Mouse (Mus musculus) midbrain, embryonic 15.5 days (tissue): ENCODE results near the gene Terb1. TPM values are rescaled to one million over a fixed set of nuclear protein-coding genes. Genes with fewer than 3 reads are reported as not detected.
A peak's percentile ranks its signal among the peaks of the same experiment; 100 is the strongest.

Source experiments
- ATAC-seq: fragments of 200-750 bp; cut with Nextera tagmentation; replicated peaks from 2 replicates; pipeline ENCODE4 v1.8.0; 2017; ENCODE audit warnings: moderate TSS enrichment
- H3K27ac ChIP-seq: fragments of 300-500 bp; sonication (generic); 2 replicates; pipeline ENCODE4 v1.5.1; 2015; ENCODE audit warnings: mild to moderate bottlenecking, inconsistent platforms
- H3K27me3 ChIP-seq: fragments of 300-500 bp; sonication (generic); replicated peaks from 2 replicates; pipeline ENCODE4 v1.6.1; 2015; ENCODE audit warnings: inconsistent platforms
- H3K36me3 ChIP-seq: fragments of 300-500 bp; sonication (generic); replicated peaks from 2 replicates; pipeline ENCODE4 v1.6.1; 2015; ENCODE audit warnings: inconsistent platforms
- H3K4me1 ChIP-seq: fragments of 300-500 bp; sonication (generic); 2 replicates; pipeline ENCODE4 v1.6.1; 2015; ENCODE audit warnings: inconsistent platforms
- H3K4me2 ChIP-seq: fragments of 300-500 bp; sonication (generic); 2 replicates; pipeline ENCODE4 v1.6.1; 2015; ENCODE audit warnings: inconsistent platforms, mild to moderate bottlenecking, moderate library complexity
- H3K4me3 ChIP-seq: fragments of 300-500 bp; sonication (generic); 2 replicates; pipeline ENCODE4 v1.5.1; 2015; ENCODE audit warnings: mild to moderate bottlenecking, inconsistent platforms
- H3K9ac ChIP-seq: fragments of 300-500 bp; sonication (generic); 2 replicates; pipeline ENCODE4 v1.6.1; 2015; ENCODE audit warnings: mild to moderate bottlenecking, inconsistent platforms
- H3K9me3 ChIP-seq: fragments of 300-500 bp; sonication (generic); 2 replicates; pipeline ENCODE4 v1.6.1; 2016; ENCODE audit warnings: inconsistent platforms
- WGBS: fragments of 180-500 bp; shearing (Covaris S2); methylation state at CpG from one replicate; pipeline ENCODE4 v1.1.7; 2015; ENCODE audit warnings: mixed read lengths; 5-methylcytosine and 5-hydroxymethylcytosine counted together
- polyA plus RNA-seq: library from polyadenylated mRNA; unstranded; fragments of >200 nt; fragmentation: Nextera tagmentation; extraction: Ambion mirVana; gene quantifications from 2 replicates; pipeline ENCODE4 v1.2.1, GENCODE M21; 2015

Terb1 gene
- polyA plus RNA-seq, 1 experiment from 2014 or later: 0.67 TPM

DNA sequence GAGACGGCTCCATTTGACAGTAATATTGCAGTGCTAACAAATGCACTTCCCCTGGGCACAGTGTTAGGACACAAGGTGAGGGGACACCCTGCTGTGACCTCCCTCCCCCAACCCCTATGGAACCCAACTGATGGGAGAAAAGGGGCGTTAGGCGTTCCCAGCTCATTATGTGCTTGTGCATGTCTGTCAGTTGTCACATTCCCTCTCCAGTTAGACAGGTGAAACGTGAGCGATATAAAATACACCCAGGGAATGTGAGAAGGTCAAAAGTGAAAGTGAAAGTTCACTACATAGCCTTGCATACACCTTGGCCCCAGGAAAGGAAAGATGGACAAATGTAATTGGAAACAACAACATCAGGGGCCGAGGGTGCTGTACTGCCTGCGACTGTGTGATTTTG lies 25.7 kb upstream of the Terb1 start:
- WGBS: 37% methylated on average over 7 of the region's 7 CpGs
- H3K9me3 ChIP-seq: no peaks in the 10 kb centered on the region
- peak overlapping the region; percentile 60 for H3K4me2 ChIP-seq
- peak overlapping the region; percentile 66 for H3K4me3 ChIP-seq
- peak overlapping the region; percentile 87; the same call in 1 of the 2 replicates for H3K9ac ChIP-seq
- H3K4me1 ChIP-seq: peaks cover 25% of the 10 kb centered on the region
- H3K27ac ChIP-seq: no peak overlapping the region
- peaks cover 16% of the 10 kb centered on the region; the same call in 1 of the 2 replicates for H3K27me3 ChIP-seq
- no peaks in the 10 kb centered on the region for H3K36me3 ChIP-seq
- ATAC-seq: 0 out of 2 replicates have a peak, but pooled peaks have one; percentile 11

DNA sequence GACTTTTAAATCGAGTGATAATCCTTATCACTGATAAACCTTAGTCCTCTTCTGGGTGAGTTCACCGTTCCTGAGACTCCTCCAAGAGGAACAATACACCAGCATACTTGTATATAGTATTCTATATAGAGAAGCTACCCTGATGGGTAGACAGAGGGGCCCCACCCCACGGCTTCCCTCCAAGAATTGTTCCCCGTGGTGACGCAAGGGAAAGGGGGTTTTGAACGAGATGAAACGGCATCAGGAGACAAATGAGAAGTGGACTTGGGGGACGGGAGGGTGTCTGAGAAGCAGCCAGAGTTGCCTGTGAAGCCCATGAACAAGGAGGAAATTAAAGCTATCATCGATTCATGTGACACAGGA lies 25.1 kb upstream of the Terb1 start:
- H3K27me3 ChIP-seq: peaks cover 9% of the 10 kb centered on the region; the same call in 1 of the 2 replicates
- peak overlapping the region; percentile 60 for H3K4me2 ChIP-seq
- H3K9ac ChIP-seq: peak overlapping the region; percentile 87
- 10% methylated on average over 9 of the region's 9 CpGs for WGBS
- 0 out of 2 replicates have a peak, but pooled peaks cover 5% of the 10 kb centered on the region for H3K36me3 ChIP-seq
- H3K27ac ChIP-seq: peak overlapping the region; percentile 87
- ATAC-seq: peak; percentile 80
- H3K9me3 ChIP-seq: no peaks in the 10 kb centered on the region
- H3K4me3 ChIP-seq: peak overlapping the region; percentile 66
- peaks cover 25% of the 10 kb centered on the region for H3K4me1 ChIP-seq

DNA sequence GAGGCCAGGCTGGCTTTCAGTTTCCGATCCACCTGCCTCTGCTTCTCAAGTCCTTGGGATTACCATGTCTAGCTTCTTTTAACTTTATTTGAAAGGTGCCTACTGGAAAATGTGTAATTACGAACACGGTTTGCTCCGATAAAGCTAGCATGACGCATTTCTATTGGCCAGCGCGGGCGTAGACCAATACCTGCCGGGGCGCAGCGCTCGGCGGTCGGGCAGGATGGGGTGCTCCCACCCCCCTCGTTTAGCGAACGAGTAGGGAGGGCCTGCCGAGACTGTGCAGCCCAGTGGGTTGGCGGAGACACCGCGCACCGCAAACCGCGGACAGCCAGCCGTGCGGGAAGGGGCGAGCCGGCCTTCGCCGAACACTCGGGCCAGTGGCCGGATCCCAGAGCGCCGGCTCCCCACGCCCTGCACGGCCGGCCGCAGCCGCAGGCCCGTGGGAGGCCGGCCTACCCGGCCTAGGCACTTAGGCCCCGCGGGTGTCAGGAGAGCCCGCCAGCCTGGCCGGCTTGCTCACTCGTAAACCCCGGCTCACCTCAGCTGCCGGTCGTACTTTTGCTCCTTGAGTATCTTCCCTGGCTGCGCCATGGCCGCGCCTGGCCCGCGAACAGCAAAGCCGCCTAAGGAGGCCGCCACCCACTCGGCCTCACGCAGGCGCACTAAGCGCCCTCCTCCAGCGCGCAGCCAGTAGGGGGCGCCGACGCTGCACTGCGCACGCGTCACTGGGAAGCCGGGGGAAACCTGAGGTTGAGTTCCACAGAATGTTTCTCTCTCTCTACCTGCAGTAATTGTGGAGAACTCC lies 24.5 kb upstream of the Terb1 start, which contains the start of the genes Nae1 and Car7:
Gene Nae1, minus strand, starts transcription at position 667 of the 808 bp plus-strand sequence.
Gene Car7, plus strand, starts transcription at position 719 of the 808 bp plus-strand sequence.
- under 1% methylated on average over 67 of the region's 70 CpGs for WGBS
- Histone ChIP-seq H3K36me3 (0 out of 2 replicates have a peak, but pooled peaks cover 11% of the 10 kb centered on the region), H3K9ac (peak within 1 kb of the TSS; percentile 87), H3K27me3 (0 out of 2 replicates have a peak, but pooled peaks cover 4% of the 10 kb centered on the region), H3K4me1 (peaks cover 25% of the 10 kb centered on the region), H3K9me3 (no peaks in the 10 kb centered on the region), H3K27ac (peak within 1 kb of the TSS; percentile 87), H3K4me2 (peak within 1 kb of the TSS; percentile 60), H3K4me3 (peak within 1 kb of the TSS; percentile 66)
- peak; percentile 97 for ATAC-seq

DNA sequence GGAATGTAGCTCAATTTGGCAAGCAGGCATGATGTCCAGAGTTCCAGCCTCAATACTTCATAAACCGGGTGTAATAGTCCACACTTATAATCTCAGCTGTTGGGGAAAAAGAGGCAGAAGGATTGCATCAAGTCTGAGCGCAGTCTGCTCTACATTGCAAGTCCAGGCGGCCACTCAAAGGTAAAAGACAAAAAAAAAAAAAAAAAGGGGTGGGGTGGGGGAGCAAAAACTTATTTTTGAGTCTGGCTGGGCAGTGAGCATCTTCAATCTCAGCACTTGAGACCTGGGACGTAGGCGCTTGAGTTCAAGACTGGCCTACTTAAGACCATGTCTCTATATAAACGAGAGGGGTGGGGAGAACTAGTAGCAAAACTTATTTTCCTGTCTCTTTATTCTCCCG lies 23.8 kb upstream of the Terb1 start:
- Histone ChIP-seq H3K36me3 (peaks cover 12% of the 10 kb centered on the region; the same call in 1 of the 2 replicates), H3K4me1 (peaks cover 25% of the 10 kb centered on the region), H3K4me2 (peak overlapping the region; percentile 60), H3K9me3 (no peaks in the 10 kb centered on the region), H3K27me3 (no peaks in the 10 kb centered on the region), H3K27ac (peak overlapping the region; percentile 87; the same call in 1 of the 2 replicates), H3K9ac (peak overlapping the region; percentile 87), H3K4me3 (peak overlapping the region; percentile 66)
- ATAC-seq: peak; percentile 10; the same call in 1 of the 2 replicates
- WGBS: 23% methylated on average over 7 of the region's 7 CpGs

DNA sequence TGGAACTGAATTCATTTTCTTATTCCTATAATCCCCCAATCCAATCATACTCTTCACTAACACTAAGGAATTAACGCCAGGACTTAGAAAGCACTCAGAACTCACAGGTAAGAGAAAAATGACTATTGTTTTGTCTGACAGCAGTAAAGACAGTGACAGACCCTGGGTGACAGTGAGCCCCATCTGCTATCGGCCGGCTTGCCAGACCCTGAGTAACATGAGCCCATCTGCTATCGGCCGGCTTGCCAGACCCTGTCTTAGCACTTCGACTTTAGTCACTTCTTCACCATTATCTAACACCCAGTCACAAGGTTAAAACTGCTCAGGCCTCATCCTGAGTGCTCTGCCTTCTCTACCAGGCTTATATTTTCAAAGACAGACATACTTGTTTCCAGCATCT lies 20.0 kb upstream of the Terb1 start:
- Histone ChIP-seq H3K4me1 (peaks cover 18% of the 10 kb centered on the region), H3K4me2 (no peak overlapping the region), H3K9me3 (no peaks in the 10 kb centered on the region), H3K27me3 (no peaks in the 10 kb centered on the region), H3K36me3 (peaks cover 17% of the 10 kb centered on the region; the same call in 1 of the 2 replicates), H3K9ac (no peak overlapping the region), H3K4me3 (no peak overlapping the region), H3K27ac (no peak overlapping the region)
- 87% methylated on average over 6 of the region's 6 CpGs for WGBS
- ATAC-seq: no peak

DNA sequence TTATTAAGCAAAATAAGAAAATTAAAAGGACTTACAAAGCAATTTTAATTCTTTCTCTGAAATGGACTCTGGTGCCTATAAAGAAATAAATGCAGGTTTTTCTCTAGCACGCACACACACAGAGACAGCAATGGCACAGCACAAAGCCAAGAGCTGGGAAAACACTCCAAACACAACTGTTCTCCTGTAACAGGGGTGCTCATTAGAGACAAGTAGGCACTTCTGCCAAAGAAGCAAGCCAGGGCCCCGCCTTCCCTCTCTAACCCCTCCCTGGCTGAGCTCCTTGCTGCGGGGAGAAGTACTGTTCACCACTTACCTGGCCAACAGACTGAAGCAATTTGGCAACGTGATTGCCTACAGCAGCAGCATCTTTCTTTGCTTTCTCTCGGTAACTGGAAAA lies 8.2 kb upstream of the Terb1 start:
- Histone ChIP-seq H3K9ac (no peak overlapping the region), H3K27me3 (no peaks in the 10 kb centered on the region), H3K4me3 (no peak overlapping the region), H3K36me3 (peaks cover 30% of the 10 kb centered on the region), H3K27ac (no peak overlapping the region), H3K4me1 (no peaks in the 10 kb centered on the region), H3K4me2 (no peak overlapping the region), H3K9me3 (no peaks in the 10 kb centered on the region)
- no peak for ATAC-seq
- WGBS: 84% methylated on average over 5 of the region's 5 CpGs

DNA sequence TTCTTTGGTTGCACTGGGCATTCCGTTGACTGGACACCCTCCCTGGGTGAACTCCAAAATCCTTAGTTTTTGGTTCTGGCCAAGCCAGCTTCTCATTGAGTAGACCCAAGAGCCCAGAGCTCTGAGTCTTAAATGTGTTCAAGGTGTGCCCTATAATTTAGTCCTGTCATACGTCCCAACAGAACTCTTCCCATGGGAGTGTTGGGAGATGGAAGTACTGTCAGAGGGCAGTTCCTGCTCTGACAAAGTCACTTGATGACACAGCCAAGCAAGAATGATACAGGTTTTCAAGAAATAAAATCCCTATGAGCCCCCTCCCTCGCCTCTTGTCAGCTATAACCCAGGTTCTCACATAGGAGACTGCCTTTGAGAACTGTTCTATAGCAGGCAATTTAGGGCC lies 424 bp upstream of the Terb1 start:
- H3K27me3 ChIP-seq: no peaks in the 10 kb centered on the region
- no peaks in the 10 kb centered on the region for H3K9me3 ChIP-seq
- peaks cover 13% of the 10 kb centered on the region; the same call in 1 of the 2 replicates for H3K36me3 ChIP-seq
- ATAC-seq: peak; percentile 32; the same call in 1 of the 2 replicates
- H3K4me2 ChIP-seq: peak overlapping the region; percentile 100
- no peak overlapping the region for H3K27ac ChIP-seq
- peaks cover 14% of the 10 kb centered on the region; the same call in 1 of the 2 replicates for H3K4me1 ChIP-seq
- H3K4me3 ChIP-seq: peak overlapping the region; percentile 63
- WGBS: 73% methylated on average over 3 of the region's 3 CpGs
- no peak overlapping the region for H3K9ac ChIP-seq

DNA sequence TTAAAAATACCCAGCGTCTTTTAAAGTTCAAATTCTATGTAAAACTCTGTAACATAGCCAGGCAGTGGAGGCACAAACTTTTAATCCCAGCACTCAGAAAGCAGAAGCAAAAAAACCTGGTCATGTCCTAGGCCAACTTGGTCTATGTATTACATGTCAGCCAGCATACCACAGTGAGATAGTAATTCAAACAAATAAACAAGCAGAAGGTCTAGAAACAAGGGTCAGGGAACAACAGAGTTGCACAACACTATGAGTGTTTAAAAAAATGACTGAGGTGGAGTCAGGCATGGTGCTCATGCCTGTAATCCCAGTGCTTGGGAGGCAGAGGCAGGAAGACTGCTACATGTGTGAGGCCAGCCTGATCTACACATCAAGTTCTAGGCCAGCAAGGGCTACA lies 30.6 kb downstream of the Terb1 start:
- Histone ChIP-seq H3K9me3 (no peaks in the 10 kb centered on the region), H3K9ac (no peak overlapping the region), H3K27me3 (no peaks in the 10 kb centered on the region), H3K4me1 (no peaks in the 10 kb centered on the region), H3K36me3 (no peaks in the 10 kb centered on the region), H3K4me2 (no peak overlapping the region), H3K27ac (no peak overlapping the region), H3K4me3 (no peak overlapping the region)
- WGBS: 56% methylated on average over 1 of the region's 1 CpGs
- no peak for ATAC-seq

DNA sequence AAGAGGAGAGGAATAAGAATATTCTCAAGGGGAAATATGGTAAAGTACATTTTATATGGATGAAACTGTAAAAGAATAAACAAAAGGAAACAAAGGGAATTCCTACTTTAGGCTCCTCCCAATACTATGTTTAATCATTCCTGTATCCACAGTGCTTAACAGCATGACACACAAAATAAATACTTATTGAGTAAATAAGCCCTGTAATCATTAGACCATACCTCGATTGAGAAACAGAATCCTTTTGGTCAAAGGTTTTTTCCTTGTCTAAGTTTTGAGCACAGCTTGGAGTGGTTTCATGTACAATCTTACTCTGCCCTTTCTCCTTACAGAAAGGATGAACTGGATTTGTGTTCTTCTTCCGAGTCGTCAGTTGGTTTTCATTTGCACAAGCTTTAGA lies 37.2 kb downstream of the Terb1 start:
- Histone ChIP-seq H3K27me3 (no peaks in the 10 kb centered on the region), H3K9ac (no peak overlapping the region), H3K9me3 (no peaks in the 10 kb centered on the region), H3K4me3 (no peak overlapping the region), H3K4me2 (no peak overlapping the region), H3K27ac (no peak overlapping the region), H3K36me3 (no peaks in the 10 kb centered on the region), H3K4me1 (no peaks in the 10 kb centered on the region)
- ATAC-seq: no peak
- WGBS: 73% methylated on average over 3 of the region's 3 CpGs

DNA sequence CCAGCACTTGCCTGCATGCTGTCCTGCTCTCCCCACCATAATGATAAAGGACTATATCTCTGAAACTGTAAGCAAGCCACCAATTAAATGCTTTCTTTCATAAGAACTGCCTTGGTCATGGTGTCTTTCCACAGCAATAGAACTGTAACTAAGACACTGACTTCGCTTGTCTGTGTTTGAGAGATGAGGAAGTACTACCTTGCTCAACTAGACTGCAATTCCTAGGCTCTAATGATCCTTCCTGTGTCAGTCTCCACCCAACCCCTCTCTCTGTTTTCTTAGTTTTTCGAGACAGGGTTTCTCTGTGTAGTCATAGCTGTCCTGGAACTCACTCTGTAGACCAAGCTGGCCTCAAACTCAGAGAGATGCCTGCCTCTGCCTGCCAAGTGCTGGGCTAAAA lies 42.2 kb downstream of the Terb1 start:
- H3K4me3 ChIP-seq: no peak overlapping the region
- no peak overlapping the region for H3K9ac ChIP-seq
- no peaks in the 10 kb centered on the region for H3K4me1 ChIP-seq
- no peak for ATAC-seq
- no peak overlapping the region for H3K27ac ChIP-seq
- no peaks in the 10 kb centered on the region for H3K36me3 ChIP-seq
- H3K4me2 ChIP-seq: no peak overlapping the region
- H3K9me3 ChIP-seq: no peaks in the 10 kb centered on the region
- 69% methylated on average over 2 of the region's 2 CpGs for WGBS
- no peaks in the 10 kb centered on the region for H3K27me3 ChIP-seq

DNA sequence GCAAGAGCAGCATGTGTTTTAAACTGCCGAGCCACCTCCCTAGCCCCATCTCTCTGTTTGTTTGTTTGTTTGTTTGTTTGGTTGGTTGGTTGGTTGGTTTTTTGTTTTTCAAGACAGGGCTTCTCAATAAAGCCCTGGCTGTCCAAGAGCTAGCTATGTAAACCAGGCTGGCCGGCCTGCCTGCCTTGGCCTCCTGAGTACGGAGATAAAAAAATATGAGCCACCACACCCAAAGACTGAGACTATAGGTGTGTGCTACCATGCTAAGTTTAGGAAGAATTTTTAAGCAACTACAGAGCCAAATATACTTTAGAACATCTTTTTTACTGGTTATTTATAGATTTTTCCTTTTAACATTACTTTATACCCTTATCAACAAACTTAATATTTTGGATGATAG lies 57.5 kb downstream of the Terb1 start:
- Histone ChIP-seq H3K27me3 (no peaks in the 10 kb centered on the region), H3K36me3 (no peaks in the 10 kb centered on the region), H3K4me2 (no peak overlapping the region), H3K9me3 (no peaks in the 10 kb centered on the region), H3K4me1 (no peaks in the 10 kb centered on the region), H3K27ac (no peak overlapping the region), H3K9ac (no peak overlapping the region), H3K4me3 (no peak overlapping the region)
- ATAC-seq: no peak
- 87% methylated on average over 3 of the region's 3 CpGs for WGBS

DNA sequence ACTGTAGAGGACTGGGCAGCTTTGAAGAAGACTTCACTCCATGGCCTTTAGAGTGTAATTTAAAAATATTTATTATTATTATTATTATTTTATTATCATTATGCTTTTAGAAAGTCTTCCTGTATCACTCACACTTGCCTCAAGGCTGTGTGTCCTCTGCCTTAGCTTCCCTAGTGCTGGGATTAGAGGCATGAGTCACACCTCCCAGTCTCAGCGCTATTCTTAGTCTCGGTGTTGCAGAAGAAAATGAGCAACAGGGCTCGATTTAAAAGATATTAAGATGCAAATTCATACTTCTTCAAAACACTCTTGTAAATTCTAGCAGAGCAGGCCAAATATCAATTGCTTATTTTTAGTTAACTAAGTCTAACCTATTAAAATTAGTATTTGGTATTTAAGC lies 60.9 kb downstream of the Terb1 start:
- Histone ChIP-seq H3K9me3 (no peaks in the 10 kb centered on the region), H3K4me2 (no peak overlapping the region), H3K27me3 (no peaks in the 10 kb centered on the region), H3K4me3 (no peak overlapping the region), H3K27ac (no peak overlapping the region), H3K36me3 (no peaks in the 10 kb centered on the region), H3K9ac (no peak overlapping the region), H3K4me1 (no peaks in the 10 kb centered on the region)
- 83% methylated on average over 3 of the region's 3 CpGs for WGBS
- ATAC-seq: no peak
